Mouse (Mus musculus): Measurements from ENCODE around the gene Serpind1. TPM values are rescaled to one million over a fixed set of nuclear protein-coding genes. Genes with fewer than 3 reads are reported as not detected.

Serpind1 gene
- polyA plus RNA-seq, 1 experiment: not detected

DNA sequence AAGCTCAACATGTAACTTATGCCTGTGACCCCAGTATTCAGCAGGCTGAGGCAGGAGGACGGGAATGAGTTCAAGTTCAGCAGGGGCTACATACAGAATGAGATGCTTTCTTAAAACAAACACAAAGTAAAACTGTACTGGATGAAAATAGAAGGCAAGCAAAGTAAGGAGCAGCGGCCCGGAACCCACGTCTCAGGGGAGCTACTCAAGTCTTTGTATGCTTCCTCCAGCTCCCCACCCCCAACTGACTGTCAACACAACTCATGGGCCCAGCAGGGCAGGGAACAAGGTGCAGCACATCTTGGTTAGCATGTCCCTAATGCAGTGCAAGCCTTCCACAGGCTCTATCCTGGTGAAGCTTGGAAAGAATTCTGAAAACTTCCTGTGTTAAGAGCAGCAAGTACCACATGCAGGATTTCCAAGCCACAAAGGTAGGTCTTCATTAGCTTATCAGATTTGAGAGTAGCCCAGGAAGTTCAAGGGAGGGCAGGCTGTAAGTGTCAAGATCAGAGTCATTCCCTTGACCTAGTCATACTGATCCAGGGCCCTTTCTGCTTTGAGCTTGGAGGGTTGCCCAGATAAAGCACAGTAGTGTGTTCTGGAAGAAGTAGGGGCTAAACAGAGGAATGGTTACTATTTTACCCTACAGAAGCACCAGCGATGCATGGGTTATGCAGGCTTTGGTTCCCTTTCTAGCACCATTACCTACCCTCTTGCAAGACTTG, 27.5 kb upstream of the Serpind1 start:
- Histone ChIP-seq H3K9me3 (replicated peaks; ENCODE audit: control insufficient read depth, insufficient read depth, low read length, poor library complexity, severe bottlenecking) (no peaks in the 10 kb centered on the region), H3K4me1 (ENCODE audit: control insufficient read depth, insufficient read depth, low read length) (no peaks in the 10 kb centered on the region), H3K27me3 (ENCODE audit: control insufficient read depth, insufficient read depth, low read length, poor library complexity, severe bottlenecking) (no peaks in the 10 kb centered on the region), H3K36me3 (ENCODE audit: control insufficient read depth, insufficient read depth, low read length, poor library complexity, severe bottlenecking) (0 out of 2 replicates have a peak, but pooled peaks cover 4% of the 10 kb centered on the region), H3K4me3 (ENCODE audit: low read depth, low read length) (no peak overlapping the region), H3K9ac (ENCODE audit: low read depth, poor library complexity, severe bottlenecking) (no peak overlapping the region), H3K27ac (ENCODE audit: insufficient read depth, low read length) (no peak overlapping the region)
- no peak for TF ChIP-seq EP300 (IDR thresholded peaks at IDR 0.05; ENCODE audit: insufficient read depth, low read depth, low read length)
- TF ChIP-seq POLR2A (IDR thresholded peaks at IDR 0.05; ENCODE audit: insufficient read depth, low read length): no peak
- TF ChIP-seq CTCF (IDR thresholded peaks at IDR 0.05; ENCODE audit: low read depth, low read length): no peak

DNA sequence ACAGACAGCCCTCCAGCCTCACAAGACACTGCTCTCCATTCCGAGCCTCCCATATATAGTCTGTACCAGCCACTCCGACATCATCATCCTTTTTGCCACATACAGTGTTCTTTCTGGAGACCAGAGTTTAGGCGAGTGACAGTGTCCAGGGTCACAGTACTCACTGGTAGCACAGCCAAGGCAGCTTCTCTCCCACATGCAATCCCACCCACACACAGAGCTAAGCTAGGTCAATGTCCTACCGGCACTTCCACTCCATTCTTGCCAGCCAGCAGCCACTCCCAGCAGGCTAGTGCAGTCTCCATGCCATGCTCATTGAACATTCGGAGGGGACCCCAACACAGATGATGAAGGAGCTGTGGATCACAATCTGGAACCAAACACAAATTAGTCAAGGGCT, 23.7 kb upstream of the Serpind1 start:
- no peak overlapping the region for H3K27ac ChIP-seq (ENCODE audit: insufficient read depth, low read length)

DNA sequence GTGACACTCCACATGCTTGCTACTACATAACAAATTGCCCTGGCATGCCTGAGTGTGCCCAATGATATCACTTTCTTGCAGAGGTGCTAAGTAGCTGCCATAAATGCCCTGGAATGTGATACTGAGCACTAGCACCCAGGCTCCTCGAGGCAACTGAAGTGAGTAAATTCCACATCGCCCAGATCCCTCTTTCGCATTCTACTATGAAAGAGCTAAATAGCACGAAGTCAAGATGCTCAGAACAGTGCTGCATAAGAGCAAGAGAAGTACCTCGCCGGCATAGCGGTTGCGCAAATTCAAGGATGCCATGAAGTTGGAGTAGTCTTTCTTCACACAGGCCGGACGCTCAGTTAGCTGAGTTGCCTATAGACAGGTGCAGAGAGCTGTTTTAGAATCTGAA, 22.1 kb upstream of the Serpind1 start:
- TF ChIP-seq POLR2A (IDR thresholded peaks at IDR 0.05; ENCODE audit: insufficient read depth, low read length): no peak
- no peak overlapping the region for H3K27ac ChIP-seq (ENCODE audit: insufficient read depth, low read length)
- H3K4me1 ChIP-seq (ENCODE audit: control insufficient read depth, insufficient read depth, low read length): no peaks in the 10 kb centered on the region
- no peak overlapping the region for H3K9ac ChIP-seq (ENCODE audit: low read depth, poor library complexity, severe bottlenecking)
- no peak overlapping the region for H3K4me3 ChIP-seq (ENCODE audit: low read depth, low read length)
- H3K36me3 ChIP-seq (ENCODE audit: control insufficient read depth, insufficient read depth, low read length, poor library complexity, severe bottlenecking): 0 out of 2 replicates have a peak, but pooled peaks cover 3% of the 10 kb centered on the region
- H3K27me3 ChIP-seq (ENCODE audit: control insufficient read depth, insufficient read depth, low read length, poor library complexity, severe bottlenecking): no peaks in the 10 kb centered on the region
- H3K9me3 ChIP-seq (replicated peaks; ENCODE audit: control insufficient read depth, insufficient read depth, low read length, poor library complexity, severe bottlenecking): no peaks in the 10 kb centered on the region

More for the DNA sequence above, 23.7 kb upstream of the Serpind1 start:
- H3K36me3 ChIP-seq (ENCODE audit: control insufficient read depth, insufficient read depth, low read length, poor library complexity, severe bottlenecking): 0 out of 2 replicates have a peak, but pooled peaks cover 3% of the 10 kb centered on the region
- no peaks in the 10 kb centered on the region for H3K4me1 ChIP-seq (ENCODE audit: control insufficient read depth, insufficient read depth, low read length)
- H3K4me3 ChIP-seq (ENCODE audit: low read depth, low read length): no peak overlapping the region
- no peak overlapping the region for H3K9ac ChIP-seq (ENCODE audit: low read depth, poor library complexity, severe bottlenecking)
- TF ChIP-seq CTCF (IDR thresholded peaks at IDR 0.05; ENCODE audit: low read depth, low read length) (no peak), EP300 (IDR thresholded peaks at IDR 0.05; ENCODE audit: insufficient read depth, low read depth, low read length) (no peak), POLR2A (IDR thresholded peaks at IDR 0.05; ENCODE audit: insufficient read depth, low read length) (no peak)
- H3K9me3 ChIP-seq (replicated peaks; ENCODE audit: control insufficient read depth, insufficient read depth, low read length, poor library complexity, severe bottlenecking): no peaks in the 10 kb centered on the region
- no peaks in the 10 kb centered on the region for H3K27me3 ChIP-seq (ENCODE audit: control insufficient read depth, insufficient read depth, low read length, poor library complexity, severe bottlenecking)

DNA sequence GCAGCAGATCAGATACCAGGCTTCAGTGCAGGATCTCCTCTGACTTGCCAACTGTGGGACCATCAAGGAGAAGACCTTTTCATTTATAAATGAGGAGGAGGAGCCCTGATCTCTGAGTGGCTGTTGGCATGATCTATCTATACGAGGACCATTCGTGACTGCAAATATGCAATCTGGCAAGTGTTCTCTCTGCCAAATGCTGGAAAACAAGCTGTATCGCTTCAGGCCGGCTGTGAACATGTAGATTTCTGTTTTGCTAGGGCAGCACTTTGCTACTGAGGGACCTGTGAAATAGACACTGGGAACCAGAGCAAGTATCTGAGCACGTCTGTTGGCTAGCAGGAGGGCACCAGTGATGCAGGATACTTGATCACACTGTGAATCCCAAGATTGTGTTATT, 18.6 kb upstream of the Serpind1 start:
- H3K36me3 ChIP-seq (ENCODE audit: control insufficient read depth, insufficient read depth, low read length, poor library complexity, severe bottlenecking): 0 out of 2 replicates have a peak, but pooled peaks cover 5% of the 10 kb centered on the region
- no peaks in the 10 kb centered on the region for H3K27me3 ChIP-seq (ENCODE audit: control insufficient read depth, insufficient read depth, low read length, poor library complexity, severe bottlenecking)
- H3K9ac ChIP-seq (ENCODE audit: low read depth, poor library complexity, severe bottlenecking): no peak overlapping the region
- H3K4me3 ChIP-seq (ENCODE audit: low read depth, low read length): no peak overlapping the region
- H3K4me1 ChIP-seq (ENCODE audit: control insufficient read depth, insufficient read depth, low read length): no peaks in the 10 kb centered on the region
- TF ChIP-seq CTCF (IDR thresholded peaks at IDR 0.05; ENCODE audit: low read depth, low read length) (no peak), POLR2A (IDR thresholded peaks at IDR 0.05; ENCODE audit: insufficient read depth, low read length) (no peak), EP300 (IDR thresholded peaks at IDR 0.05; ENCODE audit: insufficient read depth, low read depth, low read length) (no peak)
- H3K9me3 ChIP-seq (replicated peaks; ENCODE audit: control insufficient read depth, insufficient read depth, low read length, poor library complexity, severe bottlenecking): no peaks in the 10 kb centered on the region
- no peak overlapping the region for H3K27ac ChIP-seq (ENCODE audit: insufficient read depth, low read length)

DNA sequence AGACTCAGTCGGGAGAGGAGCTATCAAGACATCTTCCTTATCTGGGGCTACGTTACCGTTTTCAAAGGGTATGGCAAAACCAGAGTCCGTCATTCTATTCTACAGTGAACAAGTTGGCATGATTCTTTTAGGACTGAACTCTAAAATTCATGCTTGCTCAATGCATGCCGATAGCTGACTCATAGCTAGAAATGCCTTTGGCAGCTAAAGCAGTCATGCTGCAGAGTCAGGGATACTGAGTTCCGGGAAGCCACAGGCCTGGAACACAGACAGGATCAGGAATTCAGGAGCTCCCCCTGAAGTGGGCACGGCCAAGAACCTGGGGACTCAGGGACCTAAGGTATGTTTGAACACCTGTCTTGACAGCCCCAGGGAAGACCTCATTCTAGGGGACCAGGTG, 14.6 kb upstream of the Serpind1 start:
- Histone ChIP-seq H3K4me3 (ENCODE audit: low read depth, low read length) (no peak overlapping the region), H3K9ac (ENCODE audit: low read depth, poor library complexity, severe bottlenecking) (no peak overlapping the region), H3K27me3 (ENCODE audit: control insufficient read depth, insufficient read depth, low read length, poor library complexity, severe bottlenecking) (no peaks in the 10 kb centered on the region), H3K27ac (ENCODE audit: insufficient read depth, low read length) (no peak overlapping the region), H3K36me3 (ENCODE audit: control insufficient read depth, insufficient read depth, low read length, poor library complexity, severe bottlenecking) (0 out of 2 replicates have a peak, but pooled peaks cover 3% of the 10 kb centered on the region), H3K4me1 (ENCODE audit: control insufficient read depth, insufficient read depth, low read length) (no peaks in the 10 kb centered on the region), H3K9me3 (replicated peaks; ENCODE audit: control insufficient read depth, insufficient read depth, low read length, poor library complexity, severe bottlenecking) (no peaks in the 10 kb centered on the region)
- no peak for TF ChIP-seq EP300 (IDR thresholded peaks at IDR 0.05; ENCODE audit: insufficient read depth, low read depth, low read length)
- no peak for TF ChIP-seq CTCF (IDR thresholded peaks at IDR 0.05; ENCODE audit: low read depth, low read length)
- TF ChIP-seq POLR2A (IDR thresholded peaks at IDR 0.05; ENCODE audit: insufficient read depth, low read length): no peak

GRCm38 (mm10) chr16:17321481-17321880, 9.7 kb upstream of the Serpind1 start:
- Histone ChIP-seq H3K27ac (ENCODE audit: insufficient read depth, low read length) (no peak overlapping the region), H3K9ac (ENCODE audit: low read depth, poor library complexity, severe bottlenecking) (no peak overlapping the region), H3K9me3 (replicated peaks; ENCODE audit: control insufficient read depth, insufficient read depth, low read length, poor library complexity, severe bottlenecking) (no peaks in the 10 kb centered on the region), H3K4me3 (ENCODE audit: low read depth, low read length) (no peak overlapping the region), H3K27me3 (ENCODE audit: control insufficient read depth, insufficient read depth, low read length, poor library complexity, severe bottlenecking) (no peaks in the 10 kb centered on the region), H3K4me1 (ENCODE audit: control insufficient read depth, insufficient read depth, low read length) (no peaks in the 10 kb centered on the region), H3K36me3 (ENCODE audit: control insufficient read depth, insufficient read depth, low read length, poor library complexity, severe bottlenecking) (peaks cover 8% of the 10 kb centered on the region; the same call in 1 of the 2 replicates)
- TF ChIP-seq POLR2A (IDR thresholded peaks at IDR 0.05; ENCODE audit: insufficient read depth, low read length): no peak
- TF ChIP-seq CTCF (IDR thresholded peaks at IDR 0.05; ENCODE audit: low read depth, low read length): no peak
- TF ChIP-seq EP300 (IDR thresholded peaks at IDR 0.05; ENCODE audit: insufficient read depth, low read depth, low read length): no peak
